Mouse (Mus musculus) bone marrow macrophage, adult 2 months (primary cell): ENCODE measurements at regions not wholly inside any gene's neighbourhood (a gene's known extent, or its start where the extent isn't known, plus 50 kb on each side); places are given as distances from the start of the nearest gene placed in this dataset.

Experiments
- H3K27ac ChIP-seq: 2 replicates; pipeline ENCODE4 v1.5.1; 2012; ENCODE audit warnings: low read depth, low read length; ENCODE audit not compliant: insufficient read depth
- H3K4me1 ChIP-seq: 2 replicates; pipeline ENCODE4 v1.6.1; 2012; ENCODE audit warnings: low read length; ENCODE audit not compliant: control insufficient read depth, insufficient read depth
- H3K4me3 ChIP-seq: 2 replicates; pipeline ENCODE4 v1.5.1; 2012; ENCODE audit warnings: mild to moderate bottlenecking, low read length, moderate library complexity; ENCODE audit not compliant: insufficient read depth
- CTCF ChIP-seq: IDR thresholded peaks from 2 replicates; pipeline ENCODE4 v1.5.1; 2012; ENCODE audit warnings: low read depth, mild to moderate bottlenecking, low read length, moderate library complexity
- POLR2A ChIP-seq: IDR thresholded peaks from 2 replicates; pipeline ENCODE4 v1.6.1; 2012; ENCODE audit warnings: mild to moderate bottlenecking, low read depth, low read length, borderline replicate concordance

GRCm38 (mm10) chr14:60439106-60439505, 66.0 kb downstream of the Amer2 start:
- peaks cover 13% of the 10 kb centered on the region for H3K4me1 ChIP-seq
- TF ChIP-seq CTCF (no peak), POLR2A (no peak)

GRCm38 (mm10) chr14:60443821-60444551, 70.9 kb downstream of the Amer2 start:
- H3K4me3 ChIP-seq: peak overlapping the region; percentile 33
- TF ChIP-seq CTCF: no peak
- TF ChIP-seq POLR2A: no peak
- H3K4me1 ChIP-seq: peaks cover 24% of the 10 kb centered on the region
- H3K27ac ChIP-seq: peak overlapping the region; percentile 86

More at GRCm38 (mm10) chr14:60439106-60439505, 66.0 kb downstream of the Amer2 start:
- H3K27ac ChIP-seq: no peak overlapping the region
- no peak overlapping the region for H3K4me3 ChIP-seq

- Histone ChIP-seq H3K27ac (peak overlapping the region; percentile 18), H3K4me1 (peaks cover 24% of the 10 kb centered on the region), H3K4me3 (no peak overlapping the region)
- TF ChIP-seq CTCF (no peak), POLR2A (no peak)
These were observed 71.5 kb downstream of the Amer2 start for GRCm38 (mm10) chr14:60444552-60444937.

- no peak overlapping the region for H3K4me3 ChIP-seq
- TF ChIP-seq POLR2A (no peak), CTCF (no peak)
- H3K4me1 ChIP-seq: peaks cover 24% of the 10 kb centered on the region
- no peak overlapping the region for H3K27ac ChIP-seq
These were observed 73.0 kb downstream of the Amer2 start for GRCm38 (mm10) chr14:60446037-60446436.

- Histone ChIP-seq H3K4me3 (no peak overlapping the region), H3K4me1 (no peaks in the 10 kb centered on the region), H3K27ac (no peak overlapping the region)
- TF ChIP-seq POLR2A: no peak
- no peak for TF ChIP-seq CTCF
These were observed 78.2 kb downstream of the Amer2 start for GRCm38 (mm10) chr14:60451216-60451615.

GRCm38 (mm10) chr14:60451684-60452083, 78.6 kb downstream of the Amer2 start:
- Histone ChIP-seq H3K4me3 (no peak overlapping the region), H3K27ac (no peak overlapping the region), H3K4me1 (no peaks in the 10 kb centered on the region)
- TF ChIP-seq CTCF (0 out of 2 replicates have a peak, but pooled peaks have one; percentile 16), POLR2A (no peak)

- no peaks in the 10 kb centered on the region for H3K4me1 ChIP-seq
- no peak overlapping the region for H3K4me3 ChIP-seq
- H3K27ac ChIP-seq: no peak overlapping the region
- TF ChIP-seq POLR2A (no peak), CTCF (no peak)
These were observed 83.7 kb downstream of the Amer2 start for GRCm38 (mm10) chr14:60456767-60457166.

- peak overlapping the region; percentile 42 for H3K4me3 ChIP-seq
- H3K27ac ChIP-seq: no peak overlapping the region
- TF ChIP-seq CTCF (no peak), POLR2A (no peak)
- no peaks in the 10 kb centered on the region; the same call in 1 of the 2 replicates for H3K4me1 ChIP-seq
These were observed 112.2 kb downstream of the Amer2 start for GRCm38 (mm10) chr14:60484996-60485888.

- TF ChIP-seq CTCF (no peak), POLR2A (no peak)
- Histone ChIP-seq H3K27ac (no peak overlapping the region), H3K4me1 (no peaks in the 10 kb centered on the region; the same call in 1 of the 2 replicates), H3K4me3 (peak overlapping the region; percentile 42)
These were observed 112.8 kb downstream of the Amer2 start for GRCm38 (mm10) chr14:60485889-60486274.
